Mouse (Mus musculus) C2C12 (cell line): Measurements from ENCODE around the gene Chd9. TPM values are rescaled to one million over a fixed set of nuclear protein-coding genes. Genes with fewer than 3 reads are reported as not detected.

Experiments used
- H3K27me3 ChIP-seq: one replicate; pipeline ENCODE4 v1.6.1; 2011; ENCODE audit not compliant: control insufficient read depth, insufficient read depth, insufficient read length
- H3K36me3 ChIP-seq: one replicate; pipeline ENCODE4 v1.6.1; 2011; ENCODE audit not compliant: control insufficient read depth, insufficient read depth
- H3K4me3 ChIP-seq: one replicate; pipeline ENCODE4 v1.5.1; 2011; ENCODE audit warnings: mild to moderate bottlenecking, control low read depth; ENCODE audit not compliant: poor library complexity, insufficient read depth, severe bottlenecking
- H3K79me2 ChIP-seq: one replicate; pipeline ENCODE4 v1.6.1; 2011; ENCODE audit not compliant: control insufficient read depth, insufficient read depth
- H3K79me3 ChIP-seq: one replicate; pipeline ENCODE4 v1.6.1; 2011; ENCODE audit warnings: low read depth, control low read depth
- H3ac ChIP-seq: one replicate; pipeline ENCODE3; 2011; ENCODE audit warnings: low read depth; ENCODE audit not compliant: control insufficient read depth, insufficient read length
- CEBPB ChIP-seq: IDR thresholded peaks from one replicate; pipeline ENCODE4 v1.6.1; 2011; ENCODE audit warnings: low read depth, mild to moderate bottlenecking, control low read depth, moderate library complexity
- CTCF ChIP-seq: IDR thresholded peaks from one replicate; pipeline ENCODE4 v1.5.1; 2011; ENCODE audit not compliant: control insufficient read depth, insufficient read depth, insufficient read length
- FOSL1 ChIP-seq: IDR thresholded peaks from one replicate; pipeline ENCODE4 v1.8.0; 2011; ENCODE audit warnings: mild to moderate bottlenecking, low read length; ENCODE audit not compliant: poor library complexity, insufficient read depth, severe bottlenecking
- MAX ChIP-seq: IDR thresholded peaks from one replicate; pipeline ENCODE4 v1.6.1; 2011; ENCODE audit warnings: mild to moderate bottlenecking, control low read depth
- MYOD1 ChIP-seq: IDR thresholded peaks from one replicate; pipeline ENCODE4 v1.6.1; 2011; ENCODE audit warnings: low read depth; ENCODE audit not compliant: control insufficient read depth, insufficient read length
- MYOG ChIP-seq: IDR thresholded peaks from one replicate; pipeline ENCODE4 v1.6.1; 2011; ENCODE audit not compliant: control insufficient read depth, insufficient read length; ENCODE audit errors: extremely low read depth
- USF1 ChIP-seq: IDR thresholded peaks from one replicate; pipeline ENCODE4 v1.6.1; 2011; ENCODE audit warnings: low read depth, mild to moderate bottlenecking, control low read depth, moderate library complexity
- polyA plus RNA-seq: library from polyadenylated mRNA; unstranded; fragments of >200 nt; fragmentation: generic; extraction: Trizol; gene quantifications from one replicate; pipeline ENCODE4 v1.2.1, GENCODE M21; 2012; ENCODE audit warnings: missing spikeins

Gene Chd9
- polyA plus RNA-seq, 1 experiment: 18.4 TPM

- TF ChIP-seq MYOD1: no peak
- Histone ChIP-seq H3K36me3 (no peaks in the 10 kb centered on the region), H3K27me3 (no peaks in the 10 kb centered on the region)
Observed at GRCm38 (mm10) chr8:90871375-90872080, 43.4 kb downstream of the Chd9 start.

GRCm38 (mm10) chr8:90873051-90873450 is 44.9 kb downstream of the Chd9 start:
- Histone ChIP-seq H3K4me3 (no peak overlapping the region), H3K79me3 (no peaks in the 10 kb centered on the region), H3K79me2 (peaks cover 6% of the 10 kb centered on the region), H3ac (no peak overlapping the region), H3K36me3 (no peaks in the 10 kb centered on the region), H3K27me3 (no peaks in the 10 kb centered on the region)
- no peak for TF ChIP-seq MYOD1

More at GRCm38 (mm10) chr8:90871375-90872080, 43.4 kb downstream of the Chd9 start:
- Histone ChIP-seq H3K79me2 (no peaks in the 10 kb centered on the region), H3K79me3 (no peaks in the 10 kb centered on the region), H3K4me3 (no peak overlapping the region), H3ac (no peak overlapping the region)

- no peak for TF ChIP-seq CEBPB
- peak; percentile 46 for TF ChIP-seq MYOD1
- TF ChIP-seq FOSL1: no peak
- no peak for TF ChIP-seq MAX
- TF ChIP-seq CTCF: no peak
- no peak for TF ChIP-seq MYOG
- Histone ChIP-seq H3K27me3 (no peaks in the 10 kb centered on the region), H3K79me2 (peaks cover 15% of the 10 kb centered on the region), H3ac (peak overlapping the region; percentile 41), H3K36me3 (no peaks in the 10 kb centered on the region), H3K79me3 (peaks cover 2% of the 10 kb centered on the region), H3K4me3 (peak overlapping the region; percentile 39)
Observed at GRCm38 (mm10) chr8:90876213-90876721, 48.1 kb downstream of the Chd9 start.

GRCm38 (mm10) chr8:90876722-90877429 is 48.7 kb downstream of the Chd9 start:
- Histone ChIP-seq H3ac (peak overlapping the region; percentile 55), H3K4me3 (peak overlapping the region; percentile 39), H3K79me2 (peaks cover 15% of the 10 kb centered on the region), H3K79me3 (peaks cover 2% of the 10 kb centered on the region), H3K27me3 (no peaks in the 10 kb centered on the region), H3K36me3 (no peaks in the 10 kb centered on the region)
- peak; percentile 30 for TF ChIP-seq USF1
- TF ChIP-seq CTCF: no peak
- no peak for TF ChIP-seq MYOG
- no peak for TF ChIP-seq FOSL1
- TF ChIP-seq MYOD1: peak; percentile 47

GRCm38 (mm10) chr8:90877430-90877975 is 49.4 kb downstream of the Chd9 start:
- H3K27me3 ChIP-seq: no peaks in the 10 kb centered on the region
- TF ChIP-seq MYOG (no peak), MAX (no peak), MYOD1 (no peak), FOSL1 (no peak)
- H3K79me3 ChIP-seq: peaks cover 2% of the 10 kb centered on the region
- H3ac ChIP-seq: peak overlapping the region; percentile 62
- H3K36me3 ChIP-seq: no peaks in the 10 kb centered on the region
- peak overlapping the region; percentile 39 for H3K4me3 ChIP-seq
- peaks cover 15% of the 10 kb centered on the region for H3K79me2 ChIP-seq

GRCm38 (mm10) chr8:90878551-90878950 is 50.4 kb downstream of the Chd9 start:
- no peak overlapping the region for H3ac ChIP-seq
- H3K79me3 ChIP-seq: peaks cover 2% of the 10 kb centered on the region
- H3K36me3 ChIP-seq: no peaks in the 10 kb centered on the region
- H3K4me3 ChIP-seq: no peak overlapping the region
- TF ChIP-seq CEBPB (no peak), MYOG (no peak), USF1 (no peak), MYOD1 (no peak), CTCF (no peak), FOSL1 (no peak), MAX (no peak)
- H3K27me3 ChIP-seq: no peaks in the 10 kb centered on the region
- H3K79me2 ChIP-seq: peaks cover 15% of the 10 kb centered on the region
